Mouse (Mus musculus): ENCODE data around the gene Camk1g.
A peak's percentile ranks its signal among the peaks of the same experiment; 100 is the strongest.

Gene Camk1g

DNA sequence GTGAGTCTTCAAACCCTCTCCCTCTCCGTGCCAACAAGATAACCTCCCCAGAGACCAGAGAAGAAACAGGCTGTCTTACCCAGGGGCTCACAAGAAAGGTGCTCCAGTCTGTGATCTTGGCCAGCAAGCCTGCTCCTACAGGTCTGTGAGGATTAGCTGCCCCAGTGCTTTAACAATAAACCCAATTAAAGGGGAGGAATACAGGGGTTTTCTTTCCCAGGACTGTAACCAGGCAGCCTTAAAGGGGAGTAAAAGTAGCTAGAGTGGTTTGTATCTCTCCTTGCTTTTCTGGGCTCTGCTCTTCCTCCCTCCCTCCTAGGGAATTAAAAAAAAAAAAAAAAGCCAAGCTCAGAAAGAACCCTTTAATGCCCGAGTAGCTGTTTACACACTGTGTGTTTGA, at the start of gene Camk1g:
Camk1g (minus strand) TSS at position 203 of the 400 bp plus-strand sequence.
- no peak for DNase-seq

DNA sequence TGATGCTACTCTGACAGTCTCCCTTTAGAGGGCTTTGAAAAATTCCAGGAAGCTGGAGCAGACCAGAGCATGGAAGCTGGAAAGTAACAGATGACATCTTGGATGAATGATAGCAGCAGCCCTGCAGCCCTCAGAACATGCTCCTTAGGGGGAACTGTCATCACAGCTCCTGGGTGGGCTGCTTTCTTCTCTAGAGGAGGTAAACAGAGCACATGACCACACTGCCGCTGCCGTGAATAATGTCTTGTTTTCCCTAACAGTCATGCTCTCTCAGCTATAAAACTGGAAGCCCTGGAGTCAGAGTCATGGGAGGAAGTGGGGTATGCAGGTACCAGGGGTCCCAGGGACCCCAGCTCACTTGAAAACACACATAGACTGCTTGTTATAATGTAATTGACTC, 49.1 kb upstream of the Camk1g start:
- no peak for DNase-seq

DNA sequence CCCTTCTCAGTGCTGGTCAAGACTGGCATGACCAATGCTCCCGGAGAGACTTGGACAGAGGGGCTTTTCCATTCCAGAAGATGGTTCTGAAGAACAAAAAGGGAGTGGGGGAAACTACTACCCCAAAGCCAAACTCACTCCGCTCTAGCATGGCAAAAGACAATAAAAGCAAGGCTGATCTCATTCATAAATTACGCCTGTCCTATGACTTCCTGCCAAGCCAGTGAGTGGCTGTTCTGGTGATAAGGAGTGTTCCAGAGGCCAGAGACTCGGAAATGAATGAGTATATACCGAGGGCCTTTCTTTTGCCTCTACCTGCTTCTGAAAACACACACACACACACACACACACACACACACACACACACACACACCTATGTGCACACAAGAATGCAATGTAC, 48.6 kb upstream of the Camk1g start:
- no peak for DNase-seq

DNA sequence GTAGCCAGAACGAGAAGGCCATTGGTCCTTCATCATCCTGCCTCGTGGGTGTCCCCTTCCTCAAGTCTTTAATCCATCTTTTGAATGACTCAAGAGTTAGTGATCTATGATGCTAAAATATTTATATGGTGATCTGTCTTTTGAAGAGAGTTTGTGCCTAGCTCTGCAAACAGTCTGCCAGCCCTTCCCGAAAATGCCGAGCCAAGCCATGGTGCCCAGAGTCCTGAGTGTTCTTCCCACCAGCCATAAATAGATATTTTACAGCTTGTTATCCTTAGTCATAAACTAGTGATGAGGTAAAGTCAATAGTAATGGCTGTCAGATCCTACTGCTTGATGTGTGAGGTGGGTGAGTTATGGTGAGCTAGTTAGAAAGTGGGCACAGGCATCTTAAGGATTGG, 44.0 kb upstream of the Camk1g start:
- no peak for DNase-seq

DNA sequence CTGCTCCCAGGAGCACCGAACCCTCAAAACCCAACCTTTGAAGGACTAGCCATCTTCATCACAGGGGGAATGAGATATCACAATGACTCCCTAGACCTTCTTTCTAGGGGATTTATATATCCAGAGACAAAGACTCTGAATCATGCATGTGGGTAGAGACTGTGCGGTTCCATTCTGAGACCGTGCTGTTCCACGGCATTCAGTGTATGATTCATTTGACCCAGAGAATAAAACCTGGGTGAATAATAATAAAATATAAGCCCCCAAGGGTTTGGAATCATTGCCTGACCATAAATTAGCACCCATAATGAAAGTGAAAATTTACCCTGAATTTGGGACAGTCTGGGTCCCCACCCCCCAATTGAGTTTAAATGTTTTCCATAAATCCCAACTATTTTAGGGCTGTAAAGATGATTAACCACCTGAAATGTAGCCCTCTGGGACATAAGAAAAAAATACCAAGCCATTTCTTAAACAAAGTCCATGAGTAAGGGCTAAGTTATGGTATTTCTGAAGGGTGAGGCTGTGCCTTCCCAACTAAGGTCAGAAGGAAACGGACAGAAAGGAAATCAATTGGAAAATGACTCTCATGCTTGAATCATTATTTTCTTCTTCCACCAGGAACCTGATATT, 43.4 kb upstream of the Camk1g start:
- no peak for DNase-seq

DNA sequence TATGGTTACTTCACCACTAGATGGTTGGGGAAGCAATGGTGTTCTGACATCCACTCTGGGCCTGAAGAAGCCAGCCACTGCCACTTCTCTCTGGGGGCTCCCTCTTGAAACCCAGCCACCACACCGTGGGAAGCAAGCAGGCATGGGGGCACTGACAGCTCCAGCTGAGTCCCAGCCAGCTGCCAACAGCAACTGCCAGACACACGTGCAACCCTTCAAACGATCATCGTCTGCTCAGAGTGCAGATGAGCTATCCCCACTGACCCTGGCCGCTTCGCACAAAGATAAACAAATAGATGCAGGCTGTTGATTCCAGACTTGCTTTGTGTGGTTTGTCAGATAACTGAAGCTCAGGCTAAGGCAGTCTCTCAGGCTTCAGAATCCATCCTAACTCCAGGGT, 37.4 kb upstream of the Camk1g start:
- DNase-seq = no peak

DNA sequence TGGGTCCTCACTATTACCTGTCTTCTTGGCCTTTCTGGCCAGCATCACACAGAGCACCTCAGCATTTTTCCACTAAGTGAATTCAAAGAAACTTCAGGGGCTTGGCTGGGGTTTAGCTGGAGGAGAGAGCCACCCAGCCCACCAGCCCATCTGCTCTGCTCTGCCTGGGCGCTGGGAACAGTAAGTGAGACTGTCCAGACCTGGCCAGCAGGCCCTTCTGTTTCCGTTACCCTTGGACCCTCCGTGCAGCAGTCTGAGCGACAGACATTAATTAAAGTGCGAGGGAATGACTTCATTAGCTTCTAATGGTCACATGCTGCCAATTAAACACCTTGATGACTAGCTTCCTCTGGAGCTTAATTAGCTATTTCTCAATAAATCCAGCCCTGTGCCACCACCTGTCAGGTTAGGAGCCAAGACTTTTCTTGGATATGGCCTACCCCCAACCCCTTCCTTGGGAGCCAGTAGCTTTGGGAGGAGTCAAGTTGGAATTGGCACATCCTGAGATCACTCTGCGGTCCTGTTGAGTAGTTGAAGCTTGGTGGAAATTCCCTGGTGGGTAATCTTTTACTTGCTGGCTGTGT, 36.1 kb upstream of the Camk1g start:
- no peak for DNase-seq

DNA sequence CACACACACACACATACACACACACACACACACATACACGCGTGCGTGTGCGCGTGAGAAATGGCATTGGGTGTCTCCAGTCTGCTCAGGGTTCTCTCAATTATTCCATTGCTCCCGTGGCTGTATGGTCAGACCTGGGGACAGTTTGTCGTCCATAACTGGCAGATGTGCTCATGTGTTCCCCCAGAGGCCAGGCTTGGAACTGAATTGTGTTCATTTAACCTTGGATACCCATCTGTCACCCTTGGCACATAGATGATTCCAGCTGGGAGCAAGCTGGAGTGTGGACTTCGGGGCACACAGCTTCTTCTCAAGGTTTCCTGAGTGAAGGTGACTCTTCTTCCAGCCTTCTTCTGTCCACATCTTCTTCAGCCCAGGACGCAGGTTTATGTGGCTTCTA, 31.6 kb upstream of the Camk1g start:
- DNase-seq = no peak

DNA sequence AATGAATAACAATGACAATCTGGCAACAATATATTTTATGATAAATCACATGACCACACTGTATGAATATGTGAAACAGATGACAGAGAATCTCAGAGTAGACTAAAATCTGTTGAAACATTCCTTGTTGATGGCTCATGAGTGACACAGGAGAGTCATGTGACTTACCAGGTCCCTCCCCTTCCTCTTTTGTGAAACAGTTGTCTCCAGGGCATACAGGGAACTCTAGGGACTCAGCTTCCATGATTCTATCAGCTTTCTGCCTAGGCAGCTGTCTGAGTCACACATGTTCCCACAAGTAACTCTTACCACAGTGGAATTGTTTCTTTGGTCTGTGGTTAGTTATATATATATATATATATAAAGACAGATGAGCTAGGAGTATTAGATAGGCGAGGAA, 30.2 kb upstream of the Camk1g start:
- DNase-seq = no peak

DNA sequence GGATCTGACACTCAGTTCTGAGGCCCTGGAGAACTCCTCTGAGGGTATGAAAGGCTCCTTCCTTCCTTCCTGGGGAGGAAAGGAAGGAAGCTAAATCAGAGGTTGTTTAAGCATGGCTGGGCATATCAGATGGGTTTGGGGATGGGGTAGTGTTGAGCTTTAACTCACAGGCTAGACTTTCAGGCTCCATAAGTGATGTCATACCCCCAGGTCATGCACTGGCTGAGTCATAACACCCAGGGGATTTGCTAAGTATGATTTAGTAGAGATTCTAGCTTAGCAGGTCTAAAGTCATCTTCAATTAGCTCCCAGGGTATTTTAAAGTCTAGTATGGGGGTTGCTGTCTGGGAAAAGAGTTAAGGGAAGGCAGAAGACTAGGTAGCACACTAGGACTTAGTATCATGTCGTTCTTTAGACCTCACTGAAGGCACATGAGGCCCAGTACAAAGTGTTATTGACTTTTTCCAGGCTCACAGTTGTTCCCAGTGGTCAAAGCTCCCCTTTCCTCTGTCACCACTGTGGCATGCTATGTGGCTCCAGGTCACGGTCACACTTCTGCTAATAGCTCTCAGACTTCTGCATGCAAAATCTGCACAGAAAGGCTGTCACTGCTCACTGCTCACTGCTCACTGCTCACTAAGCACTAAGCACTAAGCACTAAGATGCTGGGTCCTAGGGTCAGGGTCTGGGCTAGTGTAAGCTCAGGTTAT, 28.8 kb upstream of the Camk1g start:
- no peak for DNase-seq

DNA sequence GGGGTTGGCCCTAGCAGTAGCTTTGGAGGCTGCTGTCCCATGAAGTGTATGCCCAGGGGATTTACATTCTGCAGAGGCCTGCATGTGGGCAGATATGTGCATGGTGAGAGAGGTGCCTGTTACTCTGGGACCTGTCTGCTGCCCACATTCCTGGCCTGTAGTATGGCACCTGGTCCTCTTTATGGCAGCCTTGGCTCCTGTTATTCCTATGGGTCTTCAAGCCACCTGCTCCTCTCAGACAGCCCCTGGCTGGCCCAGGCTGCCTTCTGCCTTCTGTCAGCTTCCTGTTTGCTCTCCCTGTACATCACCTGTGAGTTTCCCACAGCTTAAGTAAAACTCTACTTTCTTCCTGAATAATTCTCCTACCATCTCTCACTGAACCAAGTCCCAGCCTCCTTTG, 27.0 kb upstream of the Camk1g start:
- DNase-seq = peak; percentile 42

DNA sequence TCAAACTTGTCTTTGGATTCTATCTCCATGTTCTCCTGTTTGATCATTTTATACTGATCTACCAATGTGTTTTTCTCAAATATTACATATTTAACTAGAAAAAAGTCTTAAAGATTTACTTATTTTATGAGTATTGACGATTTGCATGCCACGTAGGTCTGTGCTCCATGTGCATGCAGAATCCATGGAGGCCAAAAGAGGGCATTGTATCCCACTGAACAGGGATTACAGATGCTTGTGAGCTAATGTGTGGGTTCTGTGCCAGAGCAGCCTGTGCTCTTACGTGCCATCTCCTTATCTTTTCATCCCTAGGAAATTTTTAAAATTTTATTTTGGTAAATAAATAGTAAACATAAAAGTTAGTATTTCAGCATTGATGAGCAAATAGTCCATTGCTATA, 22.2 kb upstream of the Camk1g start:
- no peak for DNase-seq

DNA sequence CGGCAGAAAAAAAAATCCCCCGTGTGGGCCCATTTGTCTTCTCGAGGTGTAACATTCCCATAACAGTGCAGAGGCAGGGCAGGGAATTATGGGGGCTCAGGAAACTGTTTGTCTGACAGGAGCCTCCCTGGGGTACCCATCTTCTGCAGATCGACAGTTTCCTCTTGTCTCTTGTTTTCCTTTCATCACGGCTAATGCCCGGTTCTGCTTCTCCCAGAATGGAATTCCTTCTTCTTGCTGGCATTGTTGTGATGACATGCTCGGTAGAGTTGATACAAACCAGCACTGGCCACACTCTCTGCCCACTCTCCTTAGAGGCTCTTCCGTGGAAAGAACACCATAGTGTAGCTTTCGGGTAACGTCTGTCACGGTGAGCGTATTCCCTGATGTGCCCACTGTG, 19.9 kb upstream of the Camk1g start:
- DNase-seq = no peak

DNA sequence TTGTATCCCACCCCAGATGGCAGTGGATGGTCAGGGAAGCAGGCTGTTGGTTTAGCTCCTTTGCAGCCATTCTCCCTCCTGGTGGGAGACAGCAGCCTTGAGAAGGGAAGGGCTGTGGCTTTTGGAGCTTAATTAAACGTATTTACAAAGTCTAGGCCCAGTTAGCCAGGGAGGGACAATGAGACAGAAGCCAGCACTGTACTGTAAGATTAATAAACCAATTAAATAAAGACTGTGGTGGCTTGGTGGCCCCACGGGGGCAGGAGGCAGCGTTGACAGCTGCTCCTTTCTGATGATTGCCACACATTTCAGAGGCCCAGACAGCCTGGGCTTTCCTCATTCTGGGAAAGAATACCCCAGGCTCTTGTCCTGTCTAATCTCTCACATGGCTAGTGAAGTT, 19.4 kb upstream of the Camk1g start:
- no peak for DNase-seq

DNA sequence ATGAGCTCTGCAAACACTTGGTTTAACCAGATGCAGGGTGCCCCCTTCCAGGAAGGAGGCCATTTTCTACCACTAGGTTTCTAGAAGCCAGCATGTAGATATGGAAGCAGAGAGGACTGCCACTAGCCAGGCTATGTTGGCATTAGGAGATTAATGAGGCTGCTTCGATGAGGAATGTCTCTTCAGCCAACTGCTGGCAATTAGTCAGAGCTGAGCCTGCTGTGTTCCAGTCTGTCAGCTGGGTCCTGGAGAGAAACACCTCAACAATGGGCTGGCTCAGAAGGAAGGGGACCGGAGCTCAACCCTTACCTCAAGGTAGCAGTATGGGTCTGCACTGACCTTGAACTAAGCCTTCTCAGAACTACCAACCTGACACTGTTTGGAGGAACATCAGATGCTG, 17.1 kb upstream of the Camk1g start:
- DNase-seq = peak; percentile 60

DNA sequence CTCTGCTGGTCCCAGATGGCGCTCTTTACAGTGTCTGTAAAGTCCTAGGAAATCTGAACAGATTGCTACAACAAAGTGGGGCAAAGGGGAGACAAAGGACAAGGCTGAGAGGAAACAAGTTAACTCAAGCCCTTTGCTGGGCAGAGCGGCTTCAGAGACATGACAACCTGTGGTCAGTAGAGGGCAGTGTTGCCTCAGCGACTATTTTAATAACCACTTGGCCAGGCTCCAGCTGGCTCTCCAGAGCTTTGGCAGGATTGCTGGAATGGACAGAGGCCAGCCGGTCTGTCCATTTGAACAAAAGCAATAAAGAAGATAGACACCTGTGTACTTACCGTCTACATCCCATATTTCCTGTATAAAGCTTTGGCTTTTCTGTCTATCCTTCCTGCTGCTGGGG, 16.0 kb upstream of the Camk1g start:
- peak; percentile 91 for DNase-seq

DNA sequence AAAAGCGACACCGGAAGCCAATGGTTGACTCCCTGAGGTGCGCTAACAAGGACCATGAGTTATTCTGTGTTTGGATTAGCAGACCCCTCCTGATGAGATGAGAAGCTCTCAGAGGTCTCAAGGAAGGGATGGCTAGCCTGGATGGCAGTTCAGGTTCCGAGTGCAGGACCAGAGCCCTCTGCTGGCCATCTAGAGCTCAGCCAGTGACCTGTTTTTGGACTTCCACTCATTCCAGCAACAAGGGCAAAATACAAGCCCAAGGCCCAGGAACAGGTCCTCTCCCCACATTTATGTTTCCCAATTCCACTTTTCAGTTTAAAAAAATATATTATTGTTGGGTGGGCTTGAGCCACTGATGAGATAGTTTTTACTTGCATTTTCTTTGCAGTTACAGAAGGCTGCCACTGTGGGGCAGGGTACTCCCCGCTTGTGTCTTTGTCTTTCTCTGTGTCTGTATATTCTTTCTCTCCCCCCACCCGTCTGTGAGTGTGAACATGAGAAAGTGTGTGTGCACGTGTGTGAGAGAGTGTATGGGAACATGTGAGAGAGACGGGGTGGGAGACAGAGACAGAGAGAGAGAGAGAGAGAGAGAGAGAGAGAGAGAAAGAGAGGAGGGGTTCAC, 12.9 kb upstream of the Camk1g start:
- peak; percentile 63 for DNase-seq

DNA sequence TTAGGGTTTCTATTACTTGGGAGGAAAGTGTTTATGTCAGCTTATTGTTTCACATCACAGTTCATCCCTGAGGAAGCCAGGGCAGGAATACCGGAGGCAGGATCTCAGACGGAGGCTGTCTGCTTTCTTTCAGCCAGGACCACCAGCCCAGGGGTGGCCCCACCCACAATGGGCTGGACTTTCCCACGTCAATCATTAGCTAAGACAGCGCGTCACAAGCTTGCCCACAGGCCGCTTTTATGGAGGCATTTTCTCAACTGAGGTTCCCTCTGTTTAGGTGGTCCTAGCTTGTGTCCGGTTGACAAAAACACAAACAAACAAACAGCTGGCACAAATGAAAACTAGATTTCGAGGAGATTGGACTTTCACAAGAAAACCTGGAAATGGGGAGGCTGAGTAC, 12.3 kb upstream of the Camk1g start:
- no peak for DNase-seq

DNA sequence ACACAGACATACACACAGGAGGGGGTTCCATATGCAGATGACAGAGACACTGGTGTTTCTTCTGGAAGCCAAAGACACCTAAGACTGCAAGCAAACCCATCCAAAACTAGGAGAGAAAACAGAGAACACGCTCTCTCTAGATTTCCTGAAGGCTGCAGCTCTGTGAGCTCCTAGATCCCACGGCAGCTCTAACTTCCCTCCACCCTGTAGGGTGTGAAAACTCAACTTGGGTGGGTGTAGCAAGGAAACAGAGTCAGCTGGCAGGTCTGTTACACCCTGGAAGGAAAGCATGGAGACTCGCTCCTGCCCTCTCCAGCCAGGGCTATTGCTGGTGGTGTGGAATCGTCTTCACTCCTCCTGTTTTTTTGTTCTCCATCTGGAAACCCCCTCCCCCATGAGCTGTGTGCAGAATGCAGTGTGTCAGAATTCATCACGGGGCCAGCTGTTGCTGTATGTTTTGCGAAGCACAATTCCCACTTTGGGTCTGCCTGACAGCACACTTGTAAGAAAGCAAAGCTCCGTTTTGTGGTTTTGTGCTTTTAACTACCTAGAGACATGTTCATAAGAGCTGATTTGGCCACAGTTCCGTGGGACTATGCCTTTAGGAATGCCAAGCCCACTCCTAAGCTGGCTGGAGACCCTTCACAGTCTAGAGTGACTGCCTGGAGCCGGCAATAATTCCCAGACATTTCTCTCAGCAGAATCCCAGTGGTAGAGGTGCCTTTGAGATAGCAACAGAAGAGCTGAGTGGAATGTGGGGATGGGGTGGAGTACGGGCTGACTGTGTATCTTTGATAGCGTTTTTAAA, 11.7 kb upstream of the Camk1g start:
- DNase-seq = no peak

DNA sequence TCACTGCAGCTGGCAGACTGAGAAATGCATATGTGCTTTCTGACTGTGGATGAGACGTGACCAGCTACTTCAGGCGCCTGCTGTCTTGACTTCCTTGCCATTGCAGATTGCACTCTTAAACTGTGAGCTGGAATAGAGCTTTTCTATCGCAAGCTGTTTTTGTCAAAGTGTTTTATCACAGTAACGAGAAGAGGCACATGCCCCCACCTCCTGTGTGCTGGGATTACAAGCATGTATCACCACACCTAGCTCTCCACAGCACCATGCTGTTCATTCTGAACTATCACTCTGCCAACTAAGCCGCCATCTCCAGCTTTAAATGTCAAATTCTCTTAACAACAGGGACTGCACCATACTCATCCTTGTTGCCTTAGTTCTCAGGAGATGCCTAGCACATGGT, 10.8 kb upstream of the Camk1g start:
- no peak for DNase-seq

DNA sequence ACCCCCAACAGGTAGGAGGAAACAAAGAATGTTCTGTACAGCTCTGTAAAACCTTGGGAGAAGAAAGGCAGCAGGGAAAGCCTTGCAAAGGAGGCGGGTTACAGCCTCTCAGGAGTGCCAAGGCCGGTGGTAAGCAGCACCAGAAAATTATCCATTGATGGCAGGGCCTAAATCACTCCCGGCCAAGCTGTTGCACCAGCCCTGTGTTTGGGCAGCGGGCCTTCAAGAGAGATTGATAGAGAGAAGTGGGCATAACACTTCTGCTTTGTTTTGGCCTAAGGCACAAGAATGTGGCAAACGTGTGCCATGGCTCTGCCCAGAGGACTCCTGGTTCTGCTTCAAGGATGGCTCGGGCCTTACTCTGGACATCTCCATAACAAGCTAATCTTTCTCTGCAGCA, 9.5 kb upstream of the Camk1g start:
- no peak for DNase-seq

DNA sequence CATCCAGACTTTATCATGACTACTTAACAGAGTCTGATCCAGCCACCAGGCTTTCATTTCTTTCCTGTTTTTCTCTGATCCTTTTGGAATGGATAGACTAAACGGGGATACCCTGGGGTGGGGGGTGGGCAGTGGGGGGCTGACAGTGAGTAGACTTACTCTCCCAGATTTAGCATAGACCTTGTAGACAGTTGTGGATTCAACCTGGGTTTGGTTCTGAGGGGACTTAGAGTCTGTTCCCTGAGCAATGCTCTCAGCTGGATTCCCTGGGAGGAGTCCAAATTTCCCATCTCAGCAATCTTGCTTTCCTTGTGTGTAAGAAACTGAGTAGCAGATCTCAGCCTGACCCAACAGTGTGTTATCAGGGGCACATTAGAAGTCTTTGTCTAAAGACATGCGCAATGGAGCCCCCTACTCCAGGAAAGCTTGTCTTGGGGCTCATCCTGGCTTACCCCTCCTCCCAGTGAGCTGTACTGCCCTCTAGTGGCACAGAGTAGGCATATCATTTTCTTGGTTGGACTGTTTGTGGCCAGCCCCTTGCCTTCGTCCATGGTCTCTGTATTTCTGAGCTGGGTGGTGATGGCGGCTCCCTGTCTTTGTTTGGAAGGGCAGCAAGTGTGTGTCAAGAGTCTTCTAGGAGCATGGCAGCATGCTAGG, 6.5 kb upstream of the Camk1g start:
- DNase-seq = peak; percentile 67

DNA sequence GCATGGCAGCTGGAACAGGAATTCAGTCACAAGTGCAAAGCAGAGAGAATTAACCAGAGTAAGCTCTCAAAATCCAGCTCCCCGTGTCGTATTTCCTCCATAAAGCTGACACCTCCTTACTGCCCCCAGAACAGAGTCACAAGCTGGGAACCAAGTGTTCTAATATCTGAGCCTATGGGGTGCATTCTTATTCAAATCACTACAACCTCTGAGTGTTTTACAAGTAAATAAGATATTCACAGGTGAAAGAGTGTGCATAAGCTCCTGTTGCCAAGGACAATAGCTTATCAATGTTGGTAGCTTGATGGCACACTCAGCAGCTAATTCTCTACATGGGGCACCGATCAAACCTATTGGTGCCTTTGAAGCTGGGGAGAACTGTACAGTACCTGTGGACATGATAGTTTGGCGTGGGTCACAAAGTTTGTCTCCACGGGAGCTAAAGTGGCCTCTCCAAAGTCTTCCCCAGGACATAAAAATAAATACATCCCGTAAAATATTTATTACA, 3.9 kb upstream of the Camk1g start:
- DNase-seq = no peak
